Mouse (Mus musculus) kidney, adult 2 months (tissue): ENCODE measurements around the gene Rnf24. TPM values are rescaled to one million over a fixed set of nuclear protein-coding genes. Genes with fewer than 3 reads are reported as not detected.
"Not testable (repeated sequence)": the region's sequence is repeated elsewhere in the genome, so short reads cannot be mapped to it uniquely, and the experiment has no call there.

Source experiments
- DNase-seq: peaks from one replicate; pipeline ENCODE4 v3.0.0; 2021
- H3K27ac ChIP-seq: fragments of 200-500 bp; 2 replicates; pipeline ENCODE4 v1.5.1; 2012; ENCODE audit warnings: low read depth, low read length, control low read depth, inconsistent platforms; ENCODE audit not compliant: insufficient read depth
- H3K27me3 ChIP-seq: fragments of 200-500 bp; replicated peaks from 2 replicates; pipeline ENCODE4 v1.6.1; 2012; ENCODE audit warnings: mild to moderate bottlenecking, moderate library complexity, low read length, inconsistent platforms; ENCODE audit not compliant: control insufficient read depth, insufficient read depth
- H3K36me3 ChIP-seq: fragments of 200-500 bp; 2 replicates; pipeline ENCODE4 v1.6.1; 2012; ENCODE audit warnings: mild to moderate bottlenecking, moderate library complexity, low read length, inconsistent platforms; ENCODE audit not compliant: control insufficient read depth, insufficient read depth
- H3K4me1 ChIP-seq: fragments of 200-500 bp; 2 replicates; pipeline ENCODE4 v1.6.1; 2011; ENCODE audit warnings: low read length; ENCODE audit not compliant: control insufficient read depth, insufficient read depth
- H3K4me3 ChIP-seq: fragments of 200-500 bp; 2 replicates; pipeline ENCODE4 v1.5.1; 2011; ENCODE audit warnings: mild to moderate bottlenecking, low read depth, low read length, control low read depth; ENCODE audit not compliant: insufficient read depth
- CTCF ChIP-seq: fragments of 200-500 bp; conservative IDR thresholded peaks from 2 replicates; pipeline ENCODE4 v1.5.1; 2011; ENCODE audit warnings: low read depth, mild to moderate bottlenecking, control low read depth, low read length, moderate library complexity, mixed read lengths; ENCODE audit not compliant: insufficient read depth, insufficient read length
- POLR2A ChIP-seq: fragments of 200-500 bp; IDR thresholded peaks from one replicate; pipeline ENCODE4 v1.6.1; 2011; ENCODE audit warnings: low read depth, low read length, control low read depth
- WGBS: fragments of 180-500 bp; shearing (Covaris S2); methylation state at CpG from one replicate; pipeline ENCODE4 v1.1.7; 2018; 5-methylcytosine and 5-hydroxymethylcytosine counted together
- polyA plus RNA-seq: library from polyadenylated mRNA; depleted of rRNA; stranded (reverse); fragments of >200 nt; gene quantifications from 2 replicates; pipeline ENCODE4 v1.2.3, GENCODE M21; 2012

Gene Rnf24
- polyA plus RNA-seq, 1 experiment: 18.2 TPM

- H3K27ac ChIP-seq: no peak overlapping the region
- TF ChIP-seq POLR2A (no peak), CTCF (no peak)
- no peaks in the 10 kb centered on the region for H3K27me3 ChIP-seq
- H3K4me1 ChIP-seq: peaks cover 5% of the 10 kb centered on the region; the same call in 1 of the 2 replicates
- peak; percentile 76 for DNase-seq
- WGBS: 74% methylated on average over 3 of the region's 3 CpGs
- H3K4me3 ChIP-seq: no peak overlapping the region
- no peaks in the 10 kb centered on the region for H3K36me3 ChIP-seq
Observed at GRCm38 (mm10) chr2:131344449-131344848, 8.2 kb downstream of the Rnf24 start.

GRCm38 (mm10) chr2:131337602-131338001, 15.1 kb downstream of the Rnf24 start:
- WGBS: 84% methylated on average over 6 of the region's 6 CpGs
- DNase-seq: no peak
- Histone ChIP-seq H3K4me3 (no peak overlapping the region), H3K4me1 (peaks cover 9% of the 10 kb centered on the region; the same call in 1 of the 2 replicates), H3K27ac (no peak overlapping the region), H3K27me3 (no peaks in the 10 kb centered on the region), H3K36me3 (no peaks in the 10 kb centered on the region)
- TF ChIP-seq CTCF (no peak), POLR2A (no peak)

GRCm38 (mm10) chr2:131330548-131330947, 22.1 kb downstream of the Rnf24 start:
- DNase-seq: no peak
- Histone ChIP-seq H3K4me1 (no peaks in the 10 kb centered on the region; the same call in 1 of the 2 replicates), H3K4me3 (no peak overlapping the region), H3K27ac (no peak overlapping the region), H3K36me3 (no peaks in the 10 kb centered on the region), H3K27me3 (no peaks in the 10 kb centered on the region)
- WGBS: 72% methylated on average over 3 of the region's 3 CpGs
- TF ChIP-seq CTCF (no peak), POLR2A (no peak)

DNA sequence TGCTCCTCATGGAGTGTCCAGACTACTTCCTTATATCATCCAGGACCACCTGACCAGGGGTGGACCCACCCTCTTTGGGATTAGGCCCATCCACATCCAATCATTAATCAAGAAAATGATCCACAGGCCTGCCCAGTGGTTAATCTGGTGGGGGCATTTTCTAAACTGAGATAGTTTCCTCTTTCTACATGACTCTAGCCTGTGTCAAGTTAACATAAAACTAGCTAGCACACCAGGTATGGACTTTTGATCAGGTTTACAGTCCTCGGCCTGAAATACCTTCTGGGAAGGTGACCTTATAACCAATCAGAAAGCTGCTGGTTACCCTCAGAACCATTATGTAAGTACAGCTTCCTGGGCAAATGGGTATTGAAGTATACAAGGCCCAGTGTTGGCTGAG, 23.7 kb downstream of the Rnf24 start:
- no peak overlapping the region for H3K4me3 ChIP-seq
- WGBS: 49% methylated on average over 1 of the region's 1 CpGs
- no peaks in the 10 kb centered on the region for H3K27me3 ChIP-seq
- DNase-seq: peak; percentile 83
- TF ChIP-seq CTCF (no peak), POLR2A (no peak)
- no peaks in the 10 kb centered on the region for H3K36me3 ChIP-seq
- H3K27ac ChIP-seq: peak overlapping the region; percentile 15; the same call in 1 of the 2 replicates
- no peaks in the 10 kb centered on the region; the same call in 1 of the 2 replicates for H3K4me1 ChIP-seq

- WGBS: 59% methylated on average over 3 of the region's 3 CpGs
- H3K27me3 ChIP-seq: no peaks in the 10 kb centered on the region
- H3K4me3 ChIP-seq: no peak overlapping the region
- no peak for DNase-seq
- no peak for TF ChIP-seq POLR2A
- no peak for TF ChIP-seq CTCF
- H3K36me3 ChIP-seq: no peaks in the 10 kb centered on the region
- H3K4me1 ChIP-seq: peaks cover 2% of the 10 kb centered on the region; the same call in 1 of the 2 replicates
- H3K27ac ChIP-seq: no peak overlapping the region
Observed at GRCm38 (mm10) chr2:131326044-131326443, 26.6 kb downstream of the Rnf24 start.

DNA sequence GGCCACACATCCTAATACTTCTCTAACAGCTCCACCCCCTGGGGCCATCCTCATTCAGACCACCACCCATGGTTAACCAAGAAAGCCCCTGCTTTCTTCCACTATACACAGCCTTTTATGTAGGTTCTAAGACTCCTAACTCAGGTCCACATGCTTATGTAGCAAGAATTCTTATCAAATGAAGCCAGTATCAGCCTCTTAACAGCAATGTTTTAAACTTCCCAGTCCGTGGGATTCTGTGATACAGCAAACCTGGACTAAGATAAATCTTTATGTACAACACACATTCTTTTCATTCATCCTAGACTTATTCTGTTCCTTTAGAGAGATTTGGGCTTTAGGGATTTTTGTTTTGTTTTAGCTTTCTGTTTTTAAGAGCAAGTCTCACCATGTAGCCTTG, 29.0 kb downstream of the Rnf24 start:
- Histone ChIP-seq H3K27ac (no peak overlapping the region), H3K36me3 (no peaks in the 10 kb centered on the region), H3K4me1 (peaks cover 3% of the 10 kb centered on the region; the same call in 1 of the 2 replicates), H3K4me3 (no peak overlapping the region), H3K27me3 (no peaks in the 10 kb centered on the region)
- WGBS: 87% methylated on average over 1 of the region's 1 CpGs
- TF ChIP-seq POLR2A (no peak), CTCF (no peak)
- DNase-seq: no peak

DNA sequence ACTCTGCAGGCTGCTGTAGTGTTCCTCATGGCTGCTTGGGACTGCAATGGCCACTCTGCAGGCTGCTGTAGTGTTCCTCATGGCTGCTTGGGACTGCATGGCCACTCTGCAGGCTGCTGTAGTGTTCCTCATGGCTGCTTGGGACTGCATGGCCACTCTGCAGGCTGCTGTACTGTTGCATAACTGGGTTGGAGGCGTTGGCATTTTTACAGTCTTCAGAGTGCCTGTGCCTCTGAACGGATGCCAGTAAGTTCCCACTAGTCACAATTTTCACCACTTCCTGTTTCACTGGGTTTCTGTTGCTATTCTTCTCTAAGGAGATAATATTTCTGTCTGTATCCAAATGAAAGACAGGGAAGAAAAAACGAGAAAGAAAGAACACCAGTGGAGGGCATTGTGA, 31.5 kb downstream of the Rnf24 start:
- WGBS: 9% methylated on average over 3 of the region's 3 CpGs
- DNase-seq: peak; percentile 75
- not testable (repeated sequence) for H3K4me3 ChIP-seq, H3K36me3 ChIP-seq, H3K4me1 ChIP-seq, H3K27me3 ChIP-seq, H3K27ac ChIP-seq

DNA sequence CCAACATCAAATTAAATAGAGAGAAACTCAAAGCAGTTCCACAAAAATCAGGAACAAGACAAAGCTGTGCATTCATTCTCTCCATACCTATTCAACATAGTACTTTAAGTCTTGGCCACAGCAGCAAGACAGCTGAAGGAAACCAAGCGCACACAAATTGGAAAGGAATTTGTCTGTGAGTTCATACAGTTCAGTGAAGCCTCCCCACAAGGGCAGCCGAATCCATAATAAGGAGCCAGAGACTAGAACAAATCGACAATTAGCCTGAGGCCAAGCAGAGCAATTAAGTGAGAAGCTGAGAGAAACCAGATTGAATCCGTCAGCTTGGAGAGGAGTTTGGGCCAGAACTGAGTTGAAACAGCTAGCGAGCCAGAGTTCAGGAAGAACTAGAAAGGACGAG, 33.3 kb downstream of the Rnf24 start:
- no peaks in the 10 kb centered on the region for H3K36me3 ChIP-seq
- H3K27ac ChIP-seq: no peak overlapping the region
- no peak for TF ChIP-seq POLR2A
- TF ChIP-seq CTCF: no peak
- no peak for DNase-seq
- no peaks in the 10 kb centered on the region for H3K27me3 ChIP-seq
- no peak overlapping the region for H3K4me3 ChIP-seq
- peaks cover 3% of the 10 kb centered on the region; the same call in 1 of the 2 replicates for H3K4me1 ChIP-seq
- WGBS: 81% methylated on average over 6 of the region's 6 CpGs
